8 mouse cellular contexts compared by ENCODE assay signal in genomic region chr11:101174851-101175628, GRCm38 (mm10). TPM values are rescaled to one million over a fixed set of nuclear protein-coding genes. Genes with fewer than 3 reads are reported as not detected.
A peak's percentile ranks its signal among the peaks of the same experiment; 100 is the strongest.
DNase-seq lines count a peak whose midpoint lies in the region; ATAC-seq and TF ChIP-seq lines count a peak whose summit lies in the region.
"Had no signal": no experiment of that assay in that cellular context is flagged by ENCODE, and none has a peak within 500 bp of the region (broad histone marks: within the 10 kb centered on the region; RNA-seq: fewer than 3 reads in every experiment).

Ccr10 (minus strand) TSS chr11:101175443.

- H3K4me2 ChIP-seq in lung, embryonic 16.5 days (ENCODE audit: low read depth, low read length): peak within 1 kb of the TSS; percentile 82
- H3K4me2 ChIP-seq in embryonic facial prominence, embryonic 11.5 days (ENCODE audit: low read depth, low read length): peak within 1 kb of the TSS; percentile 69
- H3K4me2 ChIP-seq in myocyte (ENCODE audit: low read depth): peak within 1 kb of the TSS; percentile 87

- no peaks in the 10 kb centered on the region for H3K36me3 ChIP-seq in lung, embryonic 16.5 days (ENCODE audit: control insufficient read depth, insufficient read depth, low read length)
- H3K36me3 ChIP-seq in embryonic facial prominence, embryonic 11.5 days (replicated peaks; ENCODE audit: control insufficient read depth, insufficient read depth, low read depth, low read length): no peaks in the 10 kb centered on the region
- H3K36me3 ChIP-seq in myocyte (ENCODE audit: control insufficient read depth, insufficient read depth): no peaks in the 10 kb centered on the region

- ATAC-seq in lung, embryonic 16.5 days (ENCODE audit: low read depth): no peak
- ATAC-seq in embryonic facial prominence, embryonic 11.5 days (replicated peaks; ENCODE audit: insufficient number of reproducible peaks, low FRiP score, low TSS enrichment, low read depth): no peak

- peaks cover 37% of the 10 kb centered on the region for H3K4me1 ChIP-seq in lung, embryonic 16.5 days (replicated peaks; ENCODE audit: control insufficient read depth, insufficient read depth, low read length)
- H3K4me1 ChIP-seq in embryonic facial prominence, embryonic 11.5 days (ENCODE audit: control insufficient read depth, insufficient read depth, low read length): peaks cover 15% of the 10 kb centered on the region

- H3K79me2 ChIP-seq in myocyte (ENCODE audit: control insufficient read depth, insufficient read depth): peaks cover 7% of the 10 kb centered on the region

- peak within 1 kb of the TSS; percentile 71 for H3K9ac ChIP-seq in lung, embryonic 16.5 days (ENCODE audit: low read length)
- peak within 1 kb of the TSS; percentile 38 for H3K9ac ChIP-seq in embryonic facial prominence, embryonic 11.5 days (replicated peaks; ENCODE audit: low read length)

- H3ac ChIP-seq in myocyte (ENCODE audit: control insufficient read depth, insufficient read length): no peak within 1 kb of the TSS

- peak within 1 kb of the TSS; percentile 43 for H3K4me3 ChIP-seq in lung, embryonic 16.5 days (ENCODE audit: low read length)
- peak within 1 kb of the TSS; percentile 26 for H3K4me3 ChIP-seq in embryonic facial prominence, embryonic 11.5 days (ENCODE audit: low read depth, low read length)
- peak within 1 kb of the TSS; percentile 99 for H3K4me3 ChIP-seq in myocyte

- H3K27ac ChIP-seq in lung, embryonic 16.5 days (ENCODE audit: low read length): no peak within 1 kb of the TSS
- H3K27ac ChIP-seq in embryonic facial prominence, embryonic 11.5 days (replicated peaks; ENCODE audit: low read depth, low read length): no peak within 1 kb of the TSS

- H3K9me3 ChIP-seq in lung, embryonic 16.5 days (ENCODE audit: control insufficient read depth, low read length): no peaks in the 10 kb centered on the region
- no peaks in the 10 kb centered on the region for H3K9me3 ChIP-seq in embryonic facial prominence, embryonic 11.5 days (replicated peaks; ENCODE audit: control insufficient read depth, low read length)

- intact Hi-C loops in gastrocnemius, postnatal 14 days (cut with DNase I; ENCODE audit: low total_unique reads): loop anchor here (5.0 kb wide), 1 partner anchor 78 kb away; the partner anchor contains the start of gene Psmc3ip

- H3K27me3 ChIP-seq in lung, embryonic 16.5 days (ENCODE audit: control insufficient read depth, insufficient read depth, low read depth, low read length): peaks cover 30% of the 10 kb centered on the region
- H3K27me3 ChIP-seq in embryonic facial prominence, embryonic 11.5 days (ENCODE audit: control insufficient read depth, insufficient read depth, low read length): peaks cover 51% of the 10 kb centered on the region
- no peaks in the 10 kb centered on the region for H3K27me3 ChIP-seq in myocyte (ENCODE audit: control insufficient read depth, insufficient read depth, insufficient read length)

- no peak for DNase-seq in lung, postnatal 25 days (ENCODE audit: low spot score)
- DNase-seq in embryonic facial prominence, embryonic 11.5 days (ENCODE audit: low spot score): peak; percentile 59
- peak; percentile 51 for DNase-seq in induced T-regulatory cell, adult 2 months (ENCODE audit: low read depth)
- DNase-seq in layer of hippocampus, adult 9-11 months: no peak
- DNase-seq in gastrocnemius, postnatal 14 days: no peak

- 24% methylated on average over 14 of the region's 14 CpGs for WGBS in lung, embryonic 16.5 days
- WGBS in embryonic facial prominence, embryonic 11.5 days: 24% methylated on average over 14 of the region's 14 CpGs

- TF ChIP-seq POLR2A in myocyte (IDR thresholded peaks at IDR 0.05; ENCODE audit: insufficient read length, low read depth): no peak

TF ChIP-seq in myocyte, 11 proteins besides CTCF, POLR2A, EP300 and RAD21:
- no peak for TF ChIP-seq TCF3 (IDR thresholded peaks at IDR 0.05; ENCODE audit: insufficient read length, low read depth)
- no peak for TF ChIP-seq USF1 (IDR thresholded peaks at IDR 0.05; ENCODE audit: low read depth)
- TF ChIP-seq TCF12 (IDR thresholded peaks at IDR 0.05; ENCODE audit: insufficient read depth, poor library complexity, severe bottlenecking): no peak
- TF ChIP-seq POLR2AphosphoS2 (IDR thresholded peaks at IDR 0.05; ENCODE audit: insufficient read length, low read depth): no peak
- TF ChIP-seq MYOG (IDR thresholded peaks at IDR 0.05; ENCODE audit: control insufficient read depth in 1 of 3, insufficient read depth in 1 of 3, insufficient read length in 2 of 3, low read depth in 2 of 3): no peak
- TF ChIP-seq REST (IDR thresholded peaks at IDR 0.05; ENCODE audit: insufficient read depth, insufficient read length): no peak
- TF ChIP-seq CEBPB (IDR thresholded peaks at IDR 0.05; ENCODE audit: insufficient read depth, poor library complexity, severe bottlenecking): no peak
- no peak for TF ChIP-seq SRF (IDR thresholded peaks at IDR 0.05; ENCODE audit: control insufficient read depth, insufficient read length, low read depth)
- TF ChIP-seq MAX (IDR thresholded peaks at IDR 0.05; ENCODE audit: low read depth): no peak

RNA-seq across cellular contexts. Expression of gene Ccr10, which starts in this region (rescaled TPM):
- polyA plus RNA-seq in lung, embryonic 16.5 days (2015; fragmentation: Nextera tagmentation; extraction: Ambion mirVana): 0.23 and 0.35 TPM in 2 replicates
- 0.20 TPM in 1 of 2 replicates, not detected in the other for polyA plus RNA-seq in embryonic facial prominence, embryonic 11.5 days (2014; fragmentation: Nextera tagmentation; extraction: Ambion mirVana)
- polyA plus RNA-seq in myocyte (2012; fragmentation: generic; extraction: Trizol): 0.56 TPM
- total RNA-seq in gastrocnemius, postnatal 14 days (2021): under 1 TPM in 1 of 2 experiments, not detected in 1; 0.12 TPM
- total RNA-seq: heart, postnatal 14 days had no signal

Comparison
In these comparisons a context has a peak if more than half of its experiments do, and no peak if none do; other contexts are left out.
1. Peak in DNase-seq, H3K4me3 ChIP-seq, H3K9ac ChIP-seq and H3K4me2 ChIP-seq in embryonic facial prominence, embryonic 11.5 days; RNA of the gene not detected or under 1 TPM.
2. H3K4me3 ChIP-seq: peak in every context shown above with its lines; median percentile 99 in myocyte; 43 in lung, embryonic 16.5 days; 26 in embryonic facial prominence, embryonic 11.5 days.